Mouse (Mus musculus) liver, embryonic 13.5 days (tissue): Measurements from ENCODE around the gene Cited4. TPM values are rescaled to one million over a fixed set of nuclear protein-coding genes. Genes with fewer than 3 reads are reported as not detected.

Experiments used
- ATAC-seq: fragments of 200-750 bp; cut with Nextera tagmentation; 2 replicates; pipeline ENCODE4 v1.8.0; 2017; ENCODE audit warnings: low read depth, mild to moderate bottlenecking, moderate number of reproducible peaks, moderate library complexity
- DNase-seq: peaks from one replicate; pipeline ENCODE4 v3.0.0; 2022
- H3K27ac ChIP-seq: fragments of 300-500 bp; sonication (generic); 2 replicates; pipeline ENCODE4 v1.5.1; 2015; ENCODE audit warnings: moderate library complexity, mild to moderate bottlenecking, inconsistent platforms
- H3K27me3 ChIP-seq: fragments of 300-500 bp; sonication (generic); 2 replicates; pipeline ENCODE4 v1.6.1; 2015; ENCODE audit warnings: mild to moderate bottlenecking, inconsistent platforms
- H3K36me3 ChIP-seq: fragments of 300-500 bp; sonication (generic); 2 replicates; pipeline ENCODE4 v1.6.1; 2015; ENCODE audit warnings: mild to moderate bottlenecking, inconsistent platforms
- H3K4me1 ChIP-seq: fragments of 300-500 bp; sonication (generic); replicated peaks from 2 replicates; pipeline ENCODE4 v1.6.1; 2015; ENCODE audit warnings: inconsistent platforms
- H3K4me2 ChIP-seq: fragments of 300-500 bp; sonication (generic); 2 replicates; pipeline ENCODE4 v1.6.1; 2015; ENCODE audit warnings: inconsistent platforms, mild to moderate bottlenecking, moderate library complexity
- H3K4me3 ChIP-seq: fragments of 300-500 bp; sonication (generic); replicated peaks from 2 replicates; pipeline ENCODE4 v1.5.1; 2015; ENCODE audit warnings: mild to moderate bottlenecking, inconsistent platforms
- H3K9ac ChIP-seq: fragments of 300-500 bp; sonication (generic); 2 replicates; pipeline ENCODE4 v1.6.1; 2015; ENCODE audit warnings: mild to moderate bottlenecking, inconsistent platforms
- H3K9me3 ChIP-seq: fragments of 300-500 bp; sonication (generic); replicated peaks from 2 replicates; pipeline ENCODE4 v1.6.1; 2016; ENCODE audit warnings: inconsistent platforms
- WGBS: fragments of 180-500 bp; shearing (Covaris S2); methylation state at CpG from one replicate; pipeline ENCODE4 v1.1.7; 2015; ENCODE audit not compliant: insufficient replicate concordance; 5-methylcytosine and 5-hydroxymethylcytosine counted together
- polyA plus RNA-seq: library from polyadenylated mRNA; unstranded; fragments of >200 nt; fragmentation: Nextera tagmentation; extraction: Ambion mirVana; gene quantifications from 2 replicates; pipeline ENCODE4 v1.2.1, GENCODE M21; 2015

Gene Cited4
- polyA plus RNA-seq = 124 and 128 TPM in 2 replicates

- peaks cover 84% of the 10 kb centered on the region for H3K4me1 ChIP-seq
- H3K4me3 ChIP-seq = peak within 1 kb of the TSS; percentile 94
- under 1% methylated on average over 50 of the region's 50 CpGs for WGBS
- H3K27me3 ChIP-seq = no peaks in the 10 kb centered on the region
- ATAC-seq (peak; percentile 84), DNase-seq (peak; percentile 100)
- peaks cover 8% of the 10 kb centered on the region; the same call in 1 of the 2 replicates for H3K36me3 ChIP-seq
- H3K27ac ChIP-seq = peak within 1 kb of the TSS; percentile 96
- H3K4me2 ChIP-seq = peak within 1 kb of the TSS; percentile 91
- peak within 1 kb of the TSS; percentile 98 for H3K9ac ChIP-seq
- H3K9me3 ChIP-seq = no peaks in the 10 kb centered on the region
Observed at GRCm38 (mm10) chr4:120666358-120667024, at the start of gene Cited4. Gene Cited4, plus strand, starts transcription at chr4:120666572.

DNA sequence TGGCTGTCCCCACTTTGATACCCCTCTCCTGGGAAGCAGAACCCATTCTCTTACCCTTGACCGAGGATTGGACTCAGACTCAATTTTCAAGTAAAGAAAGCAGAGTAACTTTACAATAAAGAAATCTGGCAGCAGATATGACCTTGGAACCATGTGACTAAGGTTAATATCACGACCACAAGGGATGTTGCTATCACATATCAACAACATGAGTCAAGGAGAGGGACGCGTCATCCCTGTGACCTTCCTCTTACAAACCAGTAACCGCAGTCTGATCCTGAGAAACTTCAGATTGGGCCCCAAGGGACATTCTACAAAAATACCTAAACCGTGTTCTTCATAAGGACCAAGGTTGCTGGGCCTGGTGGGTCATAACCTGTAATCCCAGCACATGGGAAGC is 38.6 kb upstream of the Cited4 start:
- Histone ChIP-seq H3K4me3 (no peak overlapping the region), H3K9me3 (no peaks in the 10 kb centered on the region), H3K9ac (no peak overlapping the region), H3K4me1 (peaks cover 78% of the 10 kb centered on the region), H3K27me3 (no peaks in the 10 kb centered on the region), H3K27ac (no peak overlapping the region), H3K36me3 (no peaks in the 10 kb centered on the region), H3K4me2 (no peak overlapping the region)
- ATAC-seq (no peak), DNase-seq (no peak)
- WGBS = 58% methylated on average over 6 of the region's 6 CpGs

GRCm38 (mm10) chr4:120630218-120630931 is 36.0 kb upstream of the Cited4 start:
- no peaks in the 10 kb centered on the region for H3K27me3 ChIP-seq
- H3K4me3 ChIP-seq = no peak overlapping the region
- H3K27ac ChIP-seq = peak overlapping the region; percentile 98
- H3K4me1 ChIP-seq = peaks cover 92% of the 10 kb centered on the region
- peak; percentile 69 for ATAC-seq
- 7% methylated on average over 8 of the region's 8 CpGs for WGBS
- peak; percentile 52 for DNase-seq
- H3K9ac ChIP-seq = peak overlapping the region; percentile 60
- peak overlapping the region; percentile 36 for H3K4me2 ChIP-seq
- no peaks in the 10 kb centered on the region for H3K36me3 ChIP-seq
- no peaks in the 10 kb centered on the region for H3K9me3 ChIP-seq

DNA sequence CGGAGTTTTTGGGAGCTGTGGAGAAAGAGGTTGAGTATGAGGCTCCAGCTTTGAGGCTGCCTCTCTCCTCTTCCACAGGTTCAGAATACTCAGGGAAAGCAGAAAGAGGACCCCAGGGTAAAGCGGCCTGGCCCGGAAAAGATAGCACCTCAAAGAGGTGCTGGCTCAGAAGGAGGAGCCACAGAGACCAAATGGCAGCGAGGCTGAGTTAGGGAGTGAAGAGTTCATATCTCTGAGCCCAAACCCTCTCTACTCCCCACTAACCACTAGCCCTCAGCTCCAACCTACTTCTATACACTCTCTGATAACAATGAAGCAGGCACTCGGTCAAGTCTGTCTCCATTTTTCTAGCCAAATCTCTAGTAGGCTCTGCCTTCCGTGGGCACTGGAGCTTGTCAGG is 34.5 kb upstream of the Cited4 start:
- WGBS = 21% methylated on average over 6 of the region's 6 CpGs
- Histone ChIP-seq H3K4me1 (peaks cover 84% of the 10 kb centered on the region), H3K4me3 (no peak overlapping the region), H3K36me3 (no peaks in the 10 kb centered on the region), H3K4me2 (peak overlapping the region; percentile 39), H3K9me3 (no peaks in the 10 kb centered on the region), H3K27ac (peak overlapping the region; percentile 98), H3K9ac (peak overlapping the region; percentile 60), H3K27me3 (no peaks in the 10 kb centered on the region)
- DNase-seq (peak; percentile 75), ATAC-seq (peak; percentile 94)

- 72% methylated on average over 2 of the region's 2 CpGs for WGBS
- no peaks in the 10 kb centered on the region for H3K9me3 ChIP-seq
- H3K27me3 ChIP-seq = no peaks in the 10 kb centered on the region
- H3K36me3 ChIP-seq = no peaks in the 10 kb centered on the region
- H3K27ac ChIP-seq = peak overlapping the region; percentile 30; the same call in 1 of the 2 replicates
- H3K4me3 ChIP-seq = no peak overlapping the region
- ATAC-seq = no peak
- H3K4me2 ChIP-seq = no peak overlapping the region
- peaks cover 50% of the 10 kb centered on the region for H3K4me1 ChIP-seq
- H3K9ac ChIP-seq = no peak overlapping the region
- no peak for DNase-seq
Observed at GRCm38 (mm10) chr4:120635351-120635750, 31.0 kb upstream of the Cited4 start.

DNA sequence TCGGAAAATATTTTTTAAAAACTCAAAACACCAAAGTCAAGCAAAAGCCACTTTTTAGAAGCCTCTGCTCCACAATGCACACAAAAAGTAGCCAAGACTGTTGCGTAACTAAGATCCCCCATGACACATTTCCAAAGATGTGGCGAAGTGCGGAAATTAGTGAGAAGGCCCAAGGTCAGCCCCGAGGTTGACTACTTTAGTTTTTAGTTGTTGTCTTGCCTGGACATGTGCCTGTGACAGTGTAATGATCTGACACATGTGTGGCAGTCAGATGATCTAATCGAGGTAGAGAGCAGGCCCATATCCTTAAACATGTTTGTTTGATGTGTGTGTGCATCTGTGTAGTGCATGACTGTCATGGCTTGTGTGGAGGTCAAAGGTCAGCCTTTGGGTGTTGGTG is 24.4 kb upstream of the Cited4 start:
- Histone ChIP-seq H3K9ac (no peak overlapping the region), H3K36me3 (no peaks in the 10 kb centered on the region), H3K4me1 (no peaks in the 10 kb centered on the region), H3K27ac (no peak overlapping the region), H3K4me2 (no peak overlapping the region), H3K27me3 (peaks cover 4% of the 10 kb centered on the region; the same call in 1 of the 2 replicates), H3K4me3 (no peak overlapping the region), H3K9me3 (no peaks in the 10 kb centered on the region)
- DNase-seq (no peak), ATAC-seq (0 out of 2 replicates have a peak, but pooled peaks have one; percentile 10)
- 88% methylated on average over 6 of the region's 6 CpGs for WGBS

GRCm38 (mm10) chr4:120643899-120644298 is 22.5 kb upstream of the Cited4 start:
- no peak overlapping the region for H3K4me3 ChIP-seq
- H3K4me1 ChIP-seq = peaks cover 14% of the 10 kb centered on the region
- no peaks in the 10 kb centered on the region for H3K36me3 ChIP-seq
- DNase-seq (no peak), ATAC-seq (no peak)
- 60% methylated on average over 3 of the region's 3 CpGs for WGBS
- no peaks in the 10 kb centered on the region for H3K9me3 ChIP-seq
- no peak overlapping the region for H3K9ac ChIP-seq
- no peak overlapping the region for H3K4me2 ChIP-seq
- peaks cover 20% of the 10 kb centered on the region for H3K27me3 ChIP-seq
- no peak overlapping the region for H3K27ac ChIP-seq

GRCm38 (mm10) chr4:120649369-120650207 is 16.8 kb upstream of the Cited4 start:
- Histone ChIP-seq H3K27me3 (peaks cover 52% of the 10 kb centered on the region), H3K27ac (no peak overlapping the region; the same call in 1 of the 2 replicates), H3K4me1 (peaks cover 33% of the 10 kb centered on the region), H3K4me3 (peak overlapping the region; percentile 66), H3K9me3 (no peaks in the 10 kb centered on the region), H3K4me2 (peak overlapping the region; percentile 97), H3K36me3 (no peaks in the 10 kb centered on the region), H3K9ac (peak overlapping the region; percentile 82)
- DNase-seq (peak; percentile 65), ATAC-seq (peak; percentile 95)
- 3% methylated on average over 55 of the region's 55 CpGs for WGBS

GRCm38 (mm10) chr4:120650208-120650592 is 16.2 kb upstream of the Cited4 start:
- peak overlapping the region; percentile 66 for H3K4me3 ChIP-seq
- ATAC-seq = no peak
- no peaks in the 10 kb centered on the region for H3K9me3 ChIP-seq
- no peak overlapping the region for H3K27ac ChIP-seq
- H3K27me3 ChIP-seq = peaks cover 52% of the 10 kb centered on the region
- H3K4me1 ChIP-seq = peaks cover 39% of the 10 kb centered on the region
- H3K4me2 ChIP-seq = peak overlapping the region; percentile 97
- no peaks in the 10 kb centered on the region for H3K36me3 ChIP-seq
- DNase-seq = no peak
- WGBS = 23% methylated on average over 7 of the region's 7 CpGs
- peak overlapping the region; percentile 82 for H3K9ac ChIP-seq

DNA sequence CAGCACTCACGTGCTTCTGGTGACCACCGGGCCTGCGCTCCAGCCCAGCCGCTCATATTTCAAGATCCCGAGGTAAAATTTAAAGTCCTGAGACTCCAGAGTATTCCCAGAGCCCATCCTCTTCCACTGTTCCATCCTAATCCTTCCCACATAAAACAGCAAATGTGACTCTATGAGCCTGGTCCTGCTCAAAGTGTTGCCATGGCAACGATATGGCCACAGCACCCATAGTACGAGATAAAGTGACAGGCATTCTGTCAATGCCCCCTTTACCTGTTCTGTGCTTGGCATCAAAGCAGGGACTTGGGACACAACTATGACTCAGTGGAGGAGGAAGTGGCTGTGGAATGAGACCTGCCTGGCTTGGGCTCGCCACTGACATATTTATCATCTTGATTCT is 10.5 kb upstream of the Cited4 start:
- DNase-seq (no peak), ATAC-seq (no peak)
- no peak overlapping the region for H3K9ac ChIP-seq
- H3K36me3 ChIP-seq = no peaks in the 10 kb centered on the region
- no peak overlapping the region for H3K27ac ChIP-seq
- no peak overlapping the region for H3K4me3 ChIP-seq
- peaks cover 14% of the 10 kb centered on the region for H3K27me3 ChIP-seq
- H3K9me3 ChIP-seq = no peaks in the 10 kb centered on the region
- WGBS = 77% methylated on average over 8 of the region's 8 CpGs
- peaks cover 6% of the 10 kb centered on the region for H3K4me1 ChIP-seq
- H3K4me2 ChIP-seq = no peak overlapping the region

- H3K4me2 ChIP-seq = no peak overlapping the region
- peaks cover 35% of the 10 kb centered on the region for H3K4me1 ChIP-seq
- no peak overlapping the region for H3K27ac ChIP-seq
- H3K36me3 ChIP-seq = no peaks in the 10 kb centered on the region
- H3K9me3 ChIP-seq = no peaks in the 10 kb centered on the region
- no peak for DNase-seq
- no peak for ATAC-seq
- H3K27me3 ChIP-seq = 0 out of 2 replicates have a peak, but pooled peaks cover 2% of the 10 kb centered on the region
- H3K4me3 ChIP-seq = no peak overlapping the region
- no peak overlapping the region for H3K9ac ChIP-seq
- WGBS = 45% methylated on average over 4 of the region's 4 CpGs
Observed at GRCm38 (mm10) chr4:120660485-120660884, 5.9 kb upstream of the Cited4 start.
